Mouse (Mus musculus): ENCODE results near the gene Dexi. TPM values are rescaled to one million over a fixed set of nuclear protein-coding genes. Genes with fewer than 3 reads are reported as not detected.

Dexi gene
- polyA plus RNA-seq, 1 experiment from 2014 or later = 26.5 TPM

DNA sequence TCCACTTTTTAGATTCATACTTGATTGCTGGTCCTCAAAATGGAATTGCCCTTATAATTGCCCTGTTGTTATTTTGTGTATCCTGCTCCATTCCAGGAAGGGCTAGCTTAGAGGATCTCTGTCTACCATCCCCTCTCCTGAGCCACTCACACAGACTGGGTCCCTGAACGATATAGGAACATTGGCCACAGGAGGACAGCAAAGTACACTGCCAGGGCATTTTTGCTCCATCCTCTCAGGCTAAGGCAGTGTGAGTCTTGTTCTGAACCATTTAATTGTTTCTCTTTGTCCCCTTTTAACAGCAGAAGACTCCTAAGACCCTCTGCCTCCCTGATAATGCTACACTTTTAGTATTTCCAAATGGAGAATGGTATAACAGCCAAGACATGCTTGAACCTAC is 27.9 kb upstream of the Dexi start:
- DNase-seq (ENCODE audit: low spot score) = no peak
- no peak for ATAC-seq (replicated peaks; ENCODE audit: low FRiP score, low TSS enrichment, low read depth)
- WGBS = 63% methylated on average over 1 of the region's 1 CpGs
- Histone ChIP-seq H3K4me3 (ENCODE audit: low read depth, low read length) (no peak overlapping the region), H3K27me3 (replicated peaks; ENCODE audit: control insufficient read depth, insufficient read depth, low read length) (no peaks in the 10 kb centered on the region), H3K4me1 (replicated peaks; ENCODE audit: control insufficient read depth, insufficient read depth, low read length) (no peaks in the 10 kb centered on the region), H3K27ac (ENCODE audit: low read depth) (no peak overlapping the region), H3K9ac (ENCODE audit: low read length) (no peak overlapping the region), H3K36me3 (ENCODE audit: control insufficient read depth, insufficient read depth, low read length) (peaks cover 44% of the 10 kb centered on the region), H3K4me2 (ENCODE audit: low read length) (no peak overlapping the region), H3K9me3 (ENCODE audit: control insufficient read depth, low read length) (no peaks in the 10 kb centered on the region)

DNA sequence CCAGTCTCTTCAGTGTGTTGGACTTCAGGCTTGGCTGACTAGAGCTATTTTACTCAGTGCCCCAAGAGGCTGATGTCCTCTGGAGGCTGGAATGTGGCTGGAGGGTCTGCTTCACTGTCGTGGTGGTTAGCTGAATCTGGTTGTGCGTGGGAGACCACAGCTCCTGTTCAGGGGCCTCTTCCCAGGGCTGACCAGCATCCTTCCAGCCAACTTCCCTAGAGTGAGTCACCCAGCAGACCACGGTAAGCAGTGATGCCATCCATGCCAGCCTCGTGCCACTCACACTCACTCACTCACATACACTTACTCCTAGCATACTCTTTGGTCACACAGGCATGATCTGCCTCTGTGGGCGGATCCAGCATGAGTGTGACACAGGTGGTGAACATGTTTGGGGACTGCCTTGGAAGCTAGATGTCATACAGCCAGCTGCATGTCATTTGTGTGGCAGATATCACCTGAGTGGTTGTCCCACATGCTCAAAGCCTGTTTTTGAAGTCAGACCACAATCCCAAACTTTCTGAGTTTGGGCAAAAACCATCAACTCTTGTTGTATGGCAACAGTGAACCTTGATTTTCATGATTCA is 27.0 kb upstream of the Dexi start:
- no peaks in the 10 kb centered on the region for H3K4me1 ChIP-seq (replicated peaks; ENCODE audit: control insufficient read depth, insufficient read depth, low read length)
- 80% methylated on average over 5 of the region's 5 CpGs for WGBS
- no peak overlapping the region for H3K9ac ChIP-seq (ENCODE audit: low read length)
- no peaks in the 10 kb centered on the region for H3K27me3 ChIP-seq (replicated peaks; ENCODE audit: control insufficient read depth, insufficient read depth, low read length)
- no peak overlapping the region for H3K27ac ChIP-seq (ENCODE audit: low read depth)
- H3K9me3 ChIP-seq (ENCODE audit: control insufficient read depth, low read length) = no peaks in the 10 kb centered on the region
- H3K4me2 ChIP-seq (ENCODE audit: low read length) = no peak overlapping the region
- no peak overlapping the region for H3K4me3 ChIP-seq (ENCODE audit: low read depth, low read length)
- ATAC-seq (replicated peaks; ENCODE audit: low FRiP score, low TSS enrichment, low read depth) (no peak), DNase-seq (ENCODE audit: low spot score) (no peak)
- H3K36me3 ChIP-seq (ENCODE audit: control insufficient read depth, insufficient read depth, low read length) = peaks cover 43% of the 10 kb centered on the region

DNA sequence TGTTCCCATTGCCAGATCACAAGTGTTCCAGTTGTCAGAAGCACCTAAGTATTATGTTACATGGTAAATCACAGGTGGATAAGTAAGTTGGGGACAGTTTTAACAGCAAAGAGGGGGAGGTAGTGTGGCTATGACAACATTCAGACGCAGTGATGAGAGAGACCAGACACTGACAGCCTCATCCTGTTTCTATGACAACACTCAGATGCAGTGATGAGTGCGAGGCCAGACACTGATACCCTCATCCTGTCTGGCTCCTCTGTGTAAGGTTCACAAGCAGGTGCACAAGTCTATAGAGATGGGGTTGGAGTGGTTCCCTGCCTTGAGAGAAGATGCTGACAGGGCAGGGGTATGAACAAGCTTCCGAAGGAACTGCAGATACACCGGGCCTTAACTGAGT is 24.3 kb upstream of the Dexi start:
- Histone ChIP-seq H3K27ac (ENCODE audit: low read depth) (no peak overlapping the region), H3K9ac (ENCODE audit: low read length) (no peak overlapping the region), H3K9me3 (ENCODE audit: control insufficient read depth, low read length) (no peaks in the 10 kb centered on the region), H3K27me3 (replicated peaks; ENCODE audit: control insufficient read depth, insufficient read depth, low read length) (no peaks in the 10 kb centered on the region), H3K4me3 (ENCODE audit: low read depth, low read length) (no peak overlapping the region), H3K4me2 (ENCODE audit: low read length) (no peak overlapping the region), H3K4me1 (replicated peaks; ENCODE audit: control insufficient read depth, insufficient read depth, low read length) (no peaks in the 10 kb centered on the region), H3K36me3 (ENCODE audit: control insufficient read depth, insufficient read depth, low read length) (peaks cover 33% of the 10 kb centered on the region)
- ATAC-seq (replicated peaks; ENCODE audit: low FRiP score, low TSS enrichment, low read depth) (no peak), DNase-seq (ENCODE audit: low spot score) (no peak)
- 84% methylated on average over 4 of the region's 4 CpGs for WGBS

DNA sequence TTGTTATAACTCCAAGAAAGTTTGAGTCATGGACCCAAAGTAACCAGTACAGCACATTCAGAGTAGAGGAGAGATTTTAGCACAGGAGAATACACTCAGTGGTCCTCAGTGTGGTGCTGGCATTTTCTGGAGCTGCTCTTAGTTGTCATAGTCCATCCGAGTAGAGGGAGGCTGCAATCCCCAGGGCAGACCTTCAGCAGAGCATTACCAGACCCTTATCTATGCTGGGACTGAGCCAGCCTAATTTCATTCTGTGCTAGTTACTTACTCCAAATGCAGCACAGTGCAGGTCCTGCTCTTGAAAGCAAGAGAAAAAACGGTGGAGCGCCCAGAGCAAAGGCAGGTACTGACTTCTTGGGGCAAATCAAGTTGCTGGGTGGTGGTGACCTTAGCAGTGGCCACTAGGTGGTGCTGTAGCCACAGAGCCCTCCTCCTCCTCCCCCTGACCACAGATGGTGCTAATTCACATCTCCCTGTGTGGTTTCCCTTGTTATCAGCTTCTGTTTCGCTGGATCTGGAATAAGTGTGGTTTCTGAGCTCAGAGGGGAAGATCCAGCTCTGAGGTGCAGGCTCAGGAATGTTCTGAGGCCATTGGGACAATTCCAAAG is 22.5 kb upstream of the Dexi start:
- Histone ChIP-seq H3K27me3 (replicated peaks; ENCODE audit: control insufficient read depth, insufficient read depth, low read length) (no peaks in the 10 kb centered on the region), H3K4me3 (ENCODE audit: low read depth, low read length) (no peak overlapping the region), H3K4me1 (replicated peaks; ENCODE audit: control insufficient read depth, insufficient read depth, low read length) (no peaks in the 10 kb centered on the region), H3K9me3 (ENCODE audit: control insufficient read depth, low read length) (no peaks in the 10 kb centered on the region), H3K36me3 (ENCODE audit: control insufficient read depth, insufficient read depth, low read length) (peaks cover 27% of the 10 kb centered on the region), H3K4me2 (ENCODE audit: low read length) (no peak overlapping the region), H3K9ac (ENCODE audit: low read length) (no peak overlapping the region), H3K27ac (ENCODE audit: low read depth) (no peak overlapping the region)
- DNase-seq (ENCODE audit: low spot score) (peak; percentile 81), ATAC-seq (replicated peaks; ENCODE audit: low FRiP score, low TSS enrichment, low read depth) (peak; percentile 72)
- 38% methylated on average over 4 of the region's 4 CpGs for WGBS

DNA sequence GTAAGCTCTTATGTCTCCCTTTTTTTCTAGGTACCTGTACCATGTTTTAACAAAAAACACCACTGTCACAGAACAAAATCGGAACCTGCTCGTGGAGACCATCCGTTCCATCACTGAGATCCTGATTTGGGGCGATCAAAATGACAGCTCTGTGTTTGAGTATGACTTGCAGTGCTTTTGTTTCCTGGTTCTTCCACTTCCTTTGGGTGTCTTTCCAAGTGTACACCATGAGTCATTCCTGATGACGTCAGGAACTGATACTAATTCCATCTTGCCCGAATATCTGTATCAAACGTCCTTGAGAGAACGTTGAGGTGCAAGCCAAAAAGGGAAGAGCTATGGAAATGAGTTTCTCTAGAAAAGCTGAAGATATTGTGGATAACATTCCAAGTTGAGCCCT is 17.1 kb upstream of the Dexi start:
- Histone ChIP-seq H3K36me3 (ENCODE audit: control insufficient read depth, insufficient read depth, low read length) (peaks cover 16% of the 10 kb centered on the region), H3K4me1 (replicated peaks; ENCODE audit: control insufficient read depth, insufficient read depth, low read length) (no peaks in the 10 kb centered on the region), H3K9ac (ENCODE audit: low read length) (no peak overlapping the region), H3K27ac (ENCODE audit: low read depth) (no peak overlapping the region), H3K4me3 (ENCODE audit: low read depth, low read length) (no peak overlapping the region), H3K27me3 (replicated peaks; ENCODE audit: control insufficient read depth, insufficient read depth, low read length) (no peaks in the 10 kb centered on the region), H3K9me3 (ENCODE audit: control insufficient read depth, low read length) (no peaks in the 10 kb centered on the region), H3K4me2 (ENCODE audit: low read length) (no peak overlapping the region)
- 91% methylated on average over 8 of the region's 8 CpGs for WGBS
- ATAC-seq (replicated peaks; ENCODE audit: low FRiP score, low TSS enrichment, low read depth) (no peak), DNase-seq (ENCODE audit: low spot score) (no peak)

DNA sequence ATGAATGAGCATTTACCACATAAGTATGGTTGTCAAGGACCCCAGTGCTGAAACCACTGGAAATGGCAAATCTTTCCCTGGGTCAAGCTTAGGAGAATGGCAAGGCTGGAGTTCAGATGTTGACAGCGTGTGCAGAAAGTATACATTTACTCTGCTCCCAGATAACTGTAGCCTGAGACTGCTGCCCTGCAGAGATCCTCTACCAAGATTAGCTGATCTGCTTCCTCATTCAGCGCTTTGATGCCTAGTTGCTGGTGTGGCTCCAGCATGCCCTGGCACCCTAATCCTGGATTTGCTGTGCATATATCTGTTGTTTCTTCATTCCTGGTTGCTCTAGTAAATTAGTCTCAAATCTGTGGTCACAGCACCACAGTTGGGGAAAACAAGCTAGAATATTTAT is 11.0 kb upstream of the Dexi start:
- Histone ChIP-seq H3K9me3 (ENCODE audit: control insufficient read depth, low read length) (no peaks in the 10 kb centered on the region), H3K4me1 (replicated peaks; ENCODE audit: control insufficient read depth, insufficient read depth, low read length) (no peaks in the 10 kb centered on the region), H3K4me2 (ENCODE audit: low read length) (no peak overlapping the region), H3K9ac (ENCODE audit: low read length) (no peak overlapping the region), H3K27me3 (replicated peaks; ENCODE audit: control insufficient read depth, insufficient read depth, low read length) (no peaks in the 10 kb centered on the region), H3K4me3 (ENCODE audit: low read depth, low read length) (no peak overlapping the region), H3K27ac (ENCODE audit: low read depth) (no peak overlapping the region), H3K36me3 (ENCODE audit: control insufficient read depth, insufficient read depth, low read length) (no peaks in the 10 kb centered on the region)
- DNase-seq (ENCODE audit: low spot score) (no peak), ATAC-seq (replicated peaks; ENCODE audit: low FRiP score, low TSS enrichment, low read depth) (no peak)
- 88% methylated on average over 2 of the region's 2 CpGs for WGBS

DNA sequence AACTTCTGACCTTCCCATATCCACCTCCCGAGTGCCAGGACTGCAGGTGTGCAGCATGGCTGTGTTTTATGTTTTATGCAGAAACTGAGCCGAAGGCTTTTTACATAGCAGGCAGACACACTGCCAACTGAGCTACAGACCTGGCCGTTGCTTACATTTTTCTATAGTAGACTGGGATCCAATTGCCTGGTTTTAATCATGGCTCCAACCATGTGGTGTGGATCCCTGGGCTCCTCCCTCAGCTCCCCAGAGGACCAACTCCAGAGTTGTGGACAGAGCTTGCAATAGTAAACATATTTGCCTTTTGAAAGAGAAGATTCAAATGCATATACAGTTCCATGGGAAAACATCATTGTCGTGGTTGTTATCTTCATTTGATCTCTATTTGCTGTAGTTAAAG is 8.7 kb upstream of the Dexi start:
- Histone ChIP-seq H3K4me2 (ENCODE audit: low read length) (no peak overlapping the region), H3K27ac (ENCODE audit: low read depth) (no peak overlapping the region), H3K4me3 (ENCODE audit: low read depth, low read length) (no peak overlapping the region), H3K4me1 (replicated peaks; ENCODE audit: control insufficient read depth, insufficient read depth, low read length) (peaks cover 3% of the 10 kb centered on the region; the same call in 1 of the 2 replicates), H3K9me3 (ENCODE audit: control insufficient read depth, low read length) (no peaks in the 10 kb centered on the region), H3K36me3 (ENCODE audit: control insufficient read depth, insufficient read depth, low read length) (no peaks in the 10 kb centered on the region), H3K27me3 (replicated peaks; ENCODE audit: control insufficient read depth, insufficient read depth, low read length) (no peaks in the 10 kb centered on the region), H3K9ac (ENCODE audit: low read length) (no peak overlapping the region)
- ATAC-seq (replicated peaks; ENCODE audit: low FRiP score, low TSS enrichment, low read depth) = no peak
- no peak for DNase-seq (ENCODE audit: low spot score)
- WGBS = 77% methylated on average over 4 of the region's 4 CpGs

DNA sequence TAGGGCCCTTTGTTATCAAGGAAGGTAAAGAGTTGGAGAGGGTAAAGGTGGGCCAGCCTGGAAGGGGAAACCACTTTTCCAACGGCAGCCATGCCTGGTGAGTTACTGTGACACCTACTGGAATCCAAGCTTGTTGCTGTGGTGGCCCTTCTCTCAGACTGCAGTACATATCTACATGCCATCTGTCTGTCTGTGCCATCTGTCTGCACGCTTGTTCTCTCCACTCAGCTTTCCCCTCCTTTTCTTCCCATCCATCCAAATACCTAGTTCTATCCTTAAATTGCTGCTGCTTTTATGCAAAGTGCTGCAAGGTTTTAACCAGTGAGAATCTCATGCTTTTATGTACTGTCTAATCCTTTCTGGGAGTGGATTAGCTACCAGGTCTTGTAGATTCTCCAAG is 6.7 kb upstream of the Dexi start:
- H3K9me3 ChIP-seq (ENCODE audit: control insufficient read depth, low read length) = no peaks in the 10 kb centered on the region
- DNase-seq (ENCODE audit: low spot score) (no peak), ATAC-seq (replicated peaks; ENCODE audit: low FRiP score, low TSS enrichment, low read depth) (no peak)
- H3K27me3 ChIP-seq (replicated peaks; ENCODE audit: control insufficient read depth, insufficient read depth, low read length) = no peaks in the 10 kb centered on the region
- no peak overlapping the region for H3K27ac ChIP-seq (ENCODE audit: low read depth)
- H3K4me1 ChIP-seq (replicated peaks; ENCODE audit: control insufficient read depth, insufficient read depth, low read length) = peaks cover 12% of the 10 kb centered on the region
- no peak overlapping the region for H3K9ac ChIP-seq (ENCODE audit: low read length)
- H3K4me2 ChIP-seq (ENCODE audit: low read length) = no peak overlapping the region
- no peak overlapping the region for H3K4me3 ChIP-seq (ENCODE audit: low read depth, low read length)
- 86% methylated on average over 2 of the region's 2 CpGs for WGBS
- H3K36me3 ChIP-seq (ENCODE audit: control insufficient read depth, insufficient read depth, low read length) = no peaks in the 10 kb centered on the region

DNA sequence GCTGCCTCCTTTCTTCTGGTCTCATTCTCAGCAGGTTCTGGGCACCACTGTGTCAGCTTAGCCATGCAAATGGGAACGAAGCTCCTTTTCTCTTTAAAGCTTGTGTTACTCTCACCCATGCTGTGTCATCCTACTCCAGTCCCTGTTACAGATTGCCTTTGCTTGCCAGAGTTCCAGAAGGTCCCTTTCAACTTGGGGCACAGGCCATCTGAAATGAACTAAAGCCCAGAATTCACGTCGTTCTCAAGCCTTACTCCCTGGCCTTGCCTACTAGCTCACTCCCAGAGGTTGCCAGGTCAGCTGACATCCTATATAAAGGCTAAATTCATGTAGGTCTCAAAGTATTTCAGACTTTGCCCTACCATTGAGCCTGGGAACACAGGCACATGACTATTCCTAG is 6.1 kb upstream of the Dexi start:
- H3K27ac ChIP-seq (ENCODE audit: low read depth) = no peak overlapping the region
- H3K9ac ChIP-seq (ENCODE audit: low read length) = no peak overlapping the region
- DNase-seq (ENCODE audit: low spot score) (no peak), ATAC-seq (replicated peaks; ENCODE audit: low FRiP score, low TSS enrichment, low read depth) (no peak)
- no peaks in the 10 kb centered on the region for H3K27me3 ChIP-seq (replicated peaks; ENCODE audit: control insufficient read depth, insufficient read depth, low read length)
- no peaks in the 10 kb centered on the region for H3K36me3 ChIP-seq (ENCODE audit: control insufficient read depth, insufficient read depth, low read length)
- no peak overlapping the region for H3K4me3 ChIP-seq (ENCODE audit: low read depth, low read length)
- H3K9me3 ChIP-seq (ENCODE audit: control insufficient read depth, low read length) = no peaks in the 10 kb centered on the region
- 63% methylated on average over 3 of the region's 3 CpGs for WGBS
- no peak overlapping the region for H3K4me2 ChIP-seq (ENCODE audit: low read length)
- peaks cover 12% of the 10 kb centered on the region for H3K4me1 ChIP-seq (replicated peaks; ENCODE audit: control insufficient read depth, insufficient read depth, low read length)

Data from intestine, embryonic 14.5 days (tissue).